Mouse (Mus musculus) embryonic stem cell, embryonic (primary cell): ENCODE results near the gene Pabpn1.
"Not testable (repeated sequence)": the region's sequence is repeated elsewhere in the genome, so short reads cannot be mapped to it uniquely, and the experiment has no call there.

Source experiments
- CTCF ChIA-PET, 4 experiments: fragments of 300-600 bp in 2 of 4; fragments of 350-600 bp in 2 of 4; sonication (Branson Sonifier 250); formaldehyde crosslinking; loops; one replicate each; lab custom pipeline; 2022; ENCODE audit warnings: inconsistent platforms in 2 of 4; lab: Charles Lee
- POLR2A ChIA-PET, 4 experiments: fragments of 300-600 bp in 2 of 4; fragments of 350-600 bp in 2 of 4; sonication (Branson Sonifier 250); formaldehyde crosslinking; loops; one replicate each; lab custom pipeline; 2022; ENCODE audit warnings: antibody characterized with exemption in 4 of 4, inconsistent platforms in 1 of 4; lab: Charles Lee

Pabpn1 gene

GRCm38 (mm10) chr14:54938431-54939219 lies 46.3 kb downstream of the Pabpn1 start:
- CTCF ChIA-PET: interaction anchor here (0.6 to 1.8 kb wide), 27 partner anchors 10 to 472 kb away, joined by 3 to 19 read pairs (median 5); partner anchors contain the start of genes Efs (in 4 of the 4), Ngdn (in 2 of the 4) and Ppp1r3e (in 2 of the 4)
- POLR2A ChIA-PET: interaction anchor here (0.9 to 3.3 kb wide), 17 partner anchors 8 to 227 kb away, joined by 3 to 28 read pairs (median 4); partner anchors contain the start of genes Efs (in 2 of the 4), Ngdn (in 2 of the 4) and Slc22a17 (in 1 of the 4)

DNA sequence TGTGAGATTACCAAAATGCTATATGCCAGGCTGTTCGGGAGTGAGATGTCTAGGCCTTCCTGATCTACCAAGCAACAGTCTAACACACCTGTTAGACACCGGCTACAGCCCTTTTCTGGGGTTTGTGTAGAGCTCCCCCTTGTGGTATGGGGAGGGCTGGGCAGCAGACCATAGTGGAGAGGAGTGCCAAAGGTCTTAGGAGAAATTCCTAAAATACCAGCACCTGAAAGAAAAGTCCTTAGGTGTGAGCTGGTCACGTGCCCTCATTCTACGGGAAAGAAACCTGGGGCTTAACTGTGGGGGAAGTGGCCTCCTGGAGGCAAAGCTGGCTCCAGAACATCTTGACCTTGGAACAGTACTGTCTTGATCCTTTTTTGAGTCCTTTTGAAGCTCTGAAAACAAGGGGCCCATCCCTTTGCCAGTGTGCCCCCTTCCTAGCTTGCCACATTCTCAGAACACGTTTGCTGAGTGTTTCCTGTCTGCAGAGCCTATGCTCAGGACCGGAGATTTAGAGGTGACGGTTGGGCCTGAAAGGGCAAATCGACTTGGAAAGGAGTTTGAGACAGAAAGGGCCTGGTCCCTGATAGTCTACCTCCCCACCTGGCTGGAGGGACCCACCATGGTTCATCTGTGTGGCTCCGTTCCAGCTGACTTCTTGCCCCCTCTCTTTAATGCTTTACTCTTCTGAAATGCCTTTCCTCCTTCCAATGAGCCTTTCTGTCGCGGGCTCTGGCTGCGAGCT lies 47.3 kb downstream of the Pabpn1 start:
- ChIA-PET CTCF (interaction anchor here (0.5 to 1.8 kb wide), 47 partner anchors 9 to 473 kb away, joined by 3 to 19 read pairs (median 4); partner anchors contain the start of genes Efs (in 4 of the 4), Ngdn (in 2 of the 4), Ppp1r3e (in 2 of the 4) and 1700123O20Rik (in 1 of the 4)), POLR2A (interaction anchor here (0.6 to 2.2 kb wide), 21 partner anchors 9 to 228 kb away, joined by 3 to 17 read pairs (median 4); partner anchors contain the start of genes Efs (in 3 of the 4), Ngdn (in 3 of the 4) and Slc22a17 (in 1 of the 4))

GRCm38 (mm10) chr14:54940176-54940530 lies 47.9 kb downstream of the Pabpn1 start:
- CTCF ChIA-PET: interaction anchor here (0.6 to 1.8 kb wide), 40 partner anchors 8 to 254 kb away, joined by 3 to 19 read pairs (median 4); partner anchors contain the start of genes Efs (in 4 of the 4), Ngdn (in 2 of the 4), Ppp1r3e (in 2 of the 4) and 1700123O20Rik (in 1 of the 4)
- POLR2A ChIA-PET: interaction anchor here (1.0 to 2.2 kb wide), 15 partner anchors 10 to 76 kb away, joined by 3 to 17 read pairs (median 4); partner anchors contain the start of genes Efs (in 3 of the 4), Ngdn (in 3 of the 4) and Slc22a17 (in 1 of the 4)

DNA sequence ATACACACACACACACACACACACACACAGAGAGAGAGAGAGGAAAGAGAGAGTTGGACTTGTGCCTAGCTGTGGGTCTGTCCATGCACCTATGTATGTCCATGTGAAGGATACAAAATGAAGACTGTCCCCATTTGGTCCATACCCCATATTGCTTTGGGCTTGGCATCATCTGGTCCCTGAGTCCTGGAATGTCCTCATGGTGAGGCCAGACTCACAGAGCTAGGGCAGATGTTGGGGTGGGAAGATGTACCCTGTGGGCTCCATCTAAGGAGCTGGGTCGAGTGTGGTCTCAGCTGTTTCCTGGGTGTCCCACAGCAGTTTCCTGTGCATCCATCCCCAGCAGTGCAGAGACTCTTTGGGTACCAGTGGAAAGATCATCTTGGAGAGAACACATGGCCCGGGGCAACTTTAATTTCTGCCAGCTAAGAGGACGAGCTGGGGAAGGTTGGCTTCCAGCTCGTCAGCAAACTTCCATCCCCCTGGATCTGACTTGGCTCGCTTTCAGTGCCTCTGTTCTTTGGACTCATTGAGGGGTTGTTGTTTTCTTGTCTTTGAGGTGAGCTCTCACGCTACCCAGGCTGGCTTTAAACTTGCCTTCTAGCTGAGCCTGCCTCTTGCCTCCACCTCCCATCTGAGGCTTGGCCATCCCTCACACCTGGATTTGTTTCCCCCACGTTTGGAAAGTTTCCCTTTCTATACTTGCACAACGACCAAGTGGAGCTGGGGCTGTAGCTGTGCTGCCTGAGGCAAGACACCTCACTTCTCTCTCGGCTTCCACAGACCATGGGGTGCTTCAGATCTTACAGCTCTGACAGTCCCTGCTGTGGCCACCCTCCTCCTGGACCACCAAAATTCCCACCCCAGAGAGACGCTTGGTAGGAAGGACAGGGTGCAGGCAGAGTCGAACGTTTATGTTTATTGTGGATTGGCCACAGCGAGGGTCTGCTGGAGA lies 49.0 kb downstream of the Pabpn1 start:
- ChIA-PET CTCF (interaction anchor here in 2 of 4 experiments (0.5 to 1.5 kb wide), 2 partner anchors 14 to 76 kb away, joined by 3 read pairs; no protein-coding TSS in a partner anchor), POLR2A (interaction anchor here in 2 of 4 experiments (1.1 to 1.7 kb wide), 3 partner anchors 15 to 33 kb away, joined by 3 to 6 read pairs (median 3); partner anchors contain the start of gene Efs (in 2 of the 2))

- ChIA-PET POLR2A (interaction anchor here in 1 of 4 experiments (1.3 to 1.7 kb wide), 2 partner anchors 17 to 34 kb away, joined by 3 to 6 read pairs; partner anchors contain the start of gene Efs), CTCF (no interaction called here)
Observed at GRCm38 (mm10) chr14:54942479-54942878, 50.2 kb downstream of the Pabpn1 start.

DNA sequence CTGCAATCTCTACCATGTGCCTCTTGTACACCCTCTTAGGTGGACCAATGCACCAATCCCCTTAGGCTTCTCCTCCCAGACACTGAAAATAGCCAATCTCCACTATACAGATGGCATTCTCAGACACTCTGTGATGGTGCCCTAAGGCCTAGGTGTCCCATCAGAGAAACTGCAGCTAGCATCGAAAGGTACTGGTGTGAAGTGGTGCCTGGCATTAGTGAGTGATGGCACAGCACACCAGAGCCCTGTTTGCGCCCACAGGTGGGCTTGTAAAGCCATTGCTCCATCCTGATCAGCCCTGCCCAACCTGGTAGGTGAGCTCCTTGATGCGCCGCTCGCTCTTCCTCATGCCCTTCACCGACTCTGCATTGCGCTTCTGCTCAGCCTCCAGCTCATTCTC lies 51.7 kb downstream of the Pabpn1 start:
- ChIA-PET POLR2A (interaction anchor here in 3 of 4 experiments (0.7 to 1.6 kb wide), 3 partner anchors 28 to 29 kb away, joined by 8 to 19 read pairs (median 8); no protein-coding TSS in a partner anchor), CTCF (interaction anchor here in 1 of 4 experiments (0.7 kb wide), 1 partner anchor 29 kb away, joined by 16 read pairs; no protein-coding TSS in a partner anchor)

DNA sequence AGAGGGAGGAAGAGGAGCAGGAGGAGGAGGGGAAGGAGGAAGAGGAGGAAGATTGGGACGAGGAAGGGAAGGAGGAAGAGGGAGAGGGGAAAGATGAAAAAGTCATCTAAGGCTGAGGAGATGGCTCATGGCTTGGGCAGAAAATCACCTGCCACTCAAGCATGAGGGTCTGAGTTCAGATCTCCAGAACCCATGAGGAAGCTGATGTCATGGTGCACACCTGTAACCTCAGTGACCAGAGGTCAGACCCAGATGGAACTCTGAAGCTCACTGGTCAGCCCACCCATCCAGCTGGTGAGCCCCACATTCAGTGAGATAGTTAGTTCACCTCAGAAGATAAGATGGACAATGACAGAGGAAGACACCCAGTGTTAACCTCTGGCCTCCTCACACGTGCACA lies 52.6 kb downstream of the Pabpn1 start:
- POLR2A ChIA-PET: interaction anchor here in 1 of 4 experiments (1.6 kb wide), 1 partner anchor 28 kb away, joined by 19 read pairs; no protein-coding TSS in a partner anchor

GRCm38 (mm10) chr14:54945975-54946704 lies 53.8 kb downstream of the Pabpn1 start:
- ChIA-PET POLR2A (interaction anchor here in 3 of 4 experiments (0.6 to 1.0 kb wide), 4 partner anchors 13 to 52 kb away, joined by 3 to 7 read pairs (median 4); no protein-coding TSS in a partner anchor), CTCF (interaction anchor here in 3 of 4 experiments (0.6 to 1.3 kb wide), 3 partner anchors 36 to 759 kb away, joined by 3 to 4 read pairs (median 3); partner anchors contain the start of gene Ngdn (in 1 of the 3))

More for the DNA sequence above, 52.6 kb downstream of the Pabpn1 start:
- CTCF ChIA-PET: no interaction called here

DNA sequence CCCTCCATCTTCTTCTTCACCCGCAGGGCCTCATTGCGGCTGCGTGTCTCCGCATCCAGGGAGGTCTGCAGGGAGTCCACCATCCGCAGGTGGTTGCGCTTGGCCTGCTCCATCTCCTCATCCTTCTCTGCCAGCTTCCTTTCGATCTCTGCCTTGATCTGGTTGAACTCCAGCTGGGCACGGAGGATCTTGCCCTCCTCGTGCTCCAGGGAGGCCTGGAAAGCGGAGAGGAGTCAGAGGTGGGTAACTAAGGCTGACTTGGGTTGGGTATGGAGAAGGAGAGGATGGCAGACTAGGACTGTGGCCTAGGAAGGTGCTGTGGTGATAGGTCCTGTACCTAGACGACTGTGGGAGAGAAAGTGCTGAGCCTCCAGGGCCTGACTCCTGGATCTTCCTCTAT lies 54.7 kb downstream of the Pabpn1 start:
- POLR2A ChIA-PET, CTCF ChIA-PET: not testable (repeated sequence)
